Mouse (Mus musculus) erythroid progenitor cell, adult 5-6 weeks (primary cell): ENCODE measurements around the gene Prok1. TPM values are rescaled to one million over a fixed set of nuclear protein-coding genes. Genes with fewer than 3 reads are reported as not detected.

Experiments
- ATAC-seq: replicated peaks from 2 replicates; pipeline ENCODE4 v1.8.0; 2016; ENCODE audit warnings: moderate number of reproducible peaks, mild to moderate bottlenecking, moderate TSS enrichment, inconsistent platforms; ENCODE audit not compliant: poor library complexity, low FRiP score, severe bottlenecking
- total RNA-seq, 2 experiments: library from RNA; stranded (forward) in 1 of 2; stranded (reverse) in 1 of 2; fragments of 150-400 nt in 1 of 2; fragments of 186-747, 209-891 nt in 1 of 2; gene quantifications; 2 replicates each; pipeline versions ENCODE4 v1.2.3 to v1.2.4; 2015 to 2017; ENCODE audit warnings: low replicate concordance in 2 of 2

Prok1 gene
- not detected in 2 replicates for total RNA-seq (2015; ENCODE audit: low replicate concordance)
- total RNA-seq (2017; ENCODE audit: low replicate concordance) = not detected in 2 replicates

GRCm38 (mm10) chr3:107239607-107240006 is at the start of gene Prok1:
Gene Prok1 (minus strand): TSS chr3:107239707.
- ATAC-seq = no peak

- no peak for ATAC-seq
Measured at GRCm38 (mm10) chr3:107287346-107287745, 47.8 kb upstream of the Prok1 start.

- no peak for ATAC-seq
Measured at GRCm38 (mm10) chr3:107286123-107286522, 46.6 kb upstream of the Prok1 start.

- ATAC-seq = peak; percentile 91
Measured at GRCm38 (mm10) chr3:107278479-107279269, 39.2 kb upstream of the Prok1 start, which contains the start of gene Lamtor5. Gene Lamtor5 (plus strand): TSS chr3:107278858.

GRCm38 (mm10) chr3:107276626-107277025 is 37.1 kb upstream of the Prok1 start:
- no peak for ATAC-seq

GRCm38 (mm10) chr3:107275996-107276395 is 36.5 kb upstream of the Prok1 start:
- no peak for ATAC-seq

GRCm38 (mm10) chr3:107275351-107275750 is 35.8 kb upstream of the Prok1 start:
- no peak for ATAC-seq

- peak; percentile 70 for ATAC-seq
Measured at GRCm38 (mm10) chr3:107273820-107274219, 34.3 kb upstream of the Prok1 start.

GRCm38 (mm10) chr3:107272433-107272832 is 32.9 kb upstream of the Prok1 start:
- ATAC-seq = no peak

- ATAC-seq = no peak
Measured at GRCm38 (mm10) chr3:107266814-107267345, 27.4 kb upstream of the Prok1 start.

GRCm38 (mm10) chr3:107261851-107262165 is 22.3 kb upstream of the Prok1 start:
- ATAC-seq = no peak

GRCm38 (mm10) chr3:107260956-107261850 is 21.7 kb upstream of the Prok1 start:
- ATAC-seq = no peak

- ATAC-seq = no peak
Measured at GRCm38 (mm10) chr3:107257924-107258323, 18.4 kb upstream of the Prok1 start.

- no peak for ATAC-seq
Measured at GRCm38 (mm10) chr3:107256724-107257123, 17.2 kb upstream of the Prok1 start.

- ATAC-seq = 0 out of 2 replicates have a peak, but pooled peaks have one; percentile 30
Measured at GRCm38 (mm10) chr3:107255992-107256391, 16.5 kb upstream of the Prok1 start.

- no peak for ATAC-seq
Measured at GRCm38 (mm10) chr3:107253925-107254324, 14.4 kb upstream of the Prok1 start.

- ATAC-seq = no peak
Measured at GRCm38 (mm10) chr3:107252035-107252434, 12.5 kb upstream of the Prok1 start.

- no peak for ATAC-seq
Measured at GRCm38 (mm10) chr3:107250320-107250719, 10.8 kb upstream of the Prok1 start.

GRCm38 (mm10) chr3:107249042-107249441 is 9.5 kb upstream of the Prok1 start:
- ATAC-seq = no peak

GRCm38 (mm10) chr3:107246876-107247275 is 7.4 kb upstream of the Prok1 start:
- ATAC-seq = no peak
